Mouse (Mus musculus) ovary, postnatal 36 days (tissue): ENCODE results near the gene Naa20.

Experiments used
- DNase-seq: peaks from one replicate; pipeline ENCODE4 v3.0.0; 2022; ENCODE audit warnings: low spot score, mixed read lengths

Naa20 gene

GRCm38 (mm10) chr2:145901861-145902260 is at the start of gene Naa20:
TSS of gene Naa20 (plus strand) at chr2:145902099.
- no peak for DNase-seq

GRCm38 (mm10) chr2:145855831-145856230 is 46.1 kb upstream of the Naa20 start:
- DNase-seq: no peak

GRCm38 (mm10) chr2:145857864-145858263 is 44.0 kb upstream of the Naa20 start:
- DNase-seq: no peak

GRCm38 (mm10) chr2:145859442-145859931 is 42.4 kb upstream of the Naa20 start:
- peak; percentile 62 for DNase-seq

GRCm38 (mm10) chr2:145859932-145860801 is 41.7 kb upstream of the Naa20 start:
- DNase-seq: peak; percentile 89

GRCm38 (mm10) chr2:145861193-145862123 is 40.4 kb upstream of the Naa20 start:
- no peak for DNase-seq

GRCm38 (mm10) chr2:145862206-145862817 is 39.6 kb upstream of the Naa20 start:
- no peak for DNase-seq

GRCm38 (mm10) chr2:145865344-145865743 is 36.6 kb upstream of the Naa20 start:
- no peak for DNase-seq

GRCm38 (mm10) chr2:145866238-145866637 is 35.7 kb upstream of the Naa20 start:
- no peak for DNase-seq

GRCm38 (mm10) chr2:145866695-145867449 is 35.0 kb upstream of the Naa20 start:
- DNase-seq: no peak

GRCm38 (mm10) chr2:145871308-145871707 is 30.6 kb upstream of the Naa20 start:
- no peak for DNase-seq

- DNase-seq: no peak
These were observed 29.8 kb upstream of the Naa20 start for GRCm38 (mm10) chr2:145872099-145872498.

GRCm38 (mm10) chr2:145873953-145874352 is 27.9 kb upstream of the Naa20 start:
- DNase-seq: no peak

GRCm38 (mm10) chr2:145874879-145875482 is 26.9 kb upstream of the Naa20 start:
- no peak for DNase-seq

GRCm38 (mm10) chr2:145877191-145877590 is 24.7 kb upstream of the Naa20 start:
- DNase-seq: no peak

- no peak for DNase-seq
These were observed 20.8 kb upstream of the Naa20 start for GRCm38 (mm10) chr2:145880887-145881747.

GRCm38 (mm10) chr2:145881932-145882331 is 20.0 kb upstream of the Naa20 start:
- DNase-seq: no peak

GRCm38 (mm10) chr2:145882398-145882797 is 19.5 kb upstream of the Naa20 start:
- no peak for DNase-seq

- no peak for DNase-seq
These were observed 17.6 kb upstream of the Naa20 start for GRCm38 (mm10) chr2:145884036-145884912.
